Mouse (Mus musculus): ENCODE data around the gene Calca.

GRCm38 (mm10) chr7:114649730-114650129, 13.6 kb upstream of the Calca start:
- TF ChIP-seq CTCF (conservative IDR thresholded peaks at IDR 0.05; ENCODE audit: insufficient read depth, insufficient read length, low read depth, low read length) = no peak
- TF ChIP-seq POLR2A (IDR thresholded peaks at IDR 0.05; ENCODE audit: low read depth, low read length) = no peak
